Mouse (Mus musculus) liver, embryonic 14 days (tissue): ENCODE results near the gene Wdr34. TPM values are rescaled to one million over a fixed set of nuclear protein-coding genes. Genes with fewer than 3 reads are reported as not detected.

Source experiments
- polyA plus RNA-seq: library from polyadenylated mRNA; depleted of rRNA; stranded (reverse); fragments of >200 nt; gene quantifications from 2 replicates; pipeline ENCODE4 v1.2.3, GENCODE M21; 2012; rRNA removed

Gene Wdr34
- polyA plus RNA-seq: 5.2 and 5.7 TPM in 2 replicates

DNA sequence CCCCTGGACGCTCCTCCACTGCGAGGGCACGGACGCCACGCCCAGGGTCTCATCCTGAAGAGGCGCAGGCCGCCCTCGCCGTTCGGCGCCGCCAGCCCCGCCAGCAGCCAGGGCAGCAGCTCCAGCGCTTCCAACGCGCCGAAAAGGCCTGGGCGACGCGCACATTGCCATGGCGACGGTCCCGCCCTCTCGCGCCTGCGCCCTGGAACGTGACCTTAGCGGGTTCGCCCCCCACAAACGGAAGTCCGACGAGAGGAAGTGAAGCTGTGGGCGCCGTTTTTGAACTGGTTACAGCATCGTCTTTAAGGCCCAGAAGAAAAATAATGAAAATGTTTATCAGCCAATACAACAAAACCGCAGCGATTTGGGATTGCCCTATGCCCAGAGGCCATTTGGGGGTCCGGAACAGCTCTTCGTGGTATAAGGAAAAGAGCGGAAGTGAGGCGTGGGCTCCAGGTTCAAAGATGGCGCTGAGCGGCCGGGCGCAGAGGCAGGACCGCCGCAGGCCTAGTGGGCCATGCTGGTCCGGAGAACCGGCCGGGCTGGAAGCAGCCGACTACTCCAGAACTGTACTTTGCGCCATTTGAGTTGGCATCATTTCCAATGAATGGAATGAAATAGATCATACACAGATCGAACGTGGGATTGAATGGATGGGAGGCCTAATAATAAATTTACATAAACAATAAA lies at the start of gene Wdr34:
Gene Wdr34 (minus strand): TSS at position 183 of the 690 bp plus-strand sequence.

DNA sequence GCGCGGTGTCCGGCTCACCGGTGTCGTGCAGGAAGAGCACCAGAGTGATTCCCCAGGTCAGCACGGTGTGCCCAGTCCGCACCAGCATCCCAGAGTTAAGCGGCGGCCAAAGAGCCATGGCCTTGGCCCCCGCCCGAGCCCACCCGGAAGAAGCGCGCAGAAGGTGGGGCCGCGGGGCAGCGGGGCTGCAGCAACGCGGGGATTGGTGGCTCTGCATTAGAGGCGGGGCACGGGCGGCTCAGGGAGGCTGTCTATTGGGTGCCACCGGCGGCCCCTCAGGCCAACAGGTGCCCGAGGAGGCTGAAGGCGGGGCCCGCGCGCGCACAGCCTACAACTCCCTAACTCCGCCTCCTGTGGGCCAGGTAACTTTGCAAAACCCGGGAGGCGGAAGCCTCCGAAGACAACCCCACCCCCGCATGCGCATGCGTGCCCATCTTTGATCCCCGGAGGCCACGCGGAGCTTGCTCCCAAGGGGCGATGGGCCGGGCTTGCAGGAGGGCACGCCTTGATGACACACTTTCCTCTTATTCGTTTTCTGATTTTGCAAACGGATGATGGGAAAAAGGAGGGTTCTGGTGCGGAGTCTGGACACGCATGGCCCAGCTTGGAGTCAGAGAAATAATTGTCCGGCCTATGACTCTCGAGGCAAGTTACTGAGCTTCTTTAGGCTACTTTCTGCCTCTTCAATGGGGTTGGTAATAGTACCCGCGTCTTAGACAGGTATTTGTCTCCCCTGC lies 45.0 kb upstream of the Wdr34 start, which contains the start of gene Zdhhc12:
Gene Zdhhc12 (minus strand): TSS at position 178 of the 737 bp plus-strand sequence.

DNA sequence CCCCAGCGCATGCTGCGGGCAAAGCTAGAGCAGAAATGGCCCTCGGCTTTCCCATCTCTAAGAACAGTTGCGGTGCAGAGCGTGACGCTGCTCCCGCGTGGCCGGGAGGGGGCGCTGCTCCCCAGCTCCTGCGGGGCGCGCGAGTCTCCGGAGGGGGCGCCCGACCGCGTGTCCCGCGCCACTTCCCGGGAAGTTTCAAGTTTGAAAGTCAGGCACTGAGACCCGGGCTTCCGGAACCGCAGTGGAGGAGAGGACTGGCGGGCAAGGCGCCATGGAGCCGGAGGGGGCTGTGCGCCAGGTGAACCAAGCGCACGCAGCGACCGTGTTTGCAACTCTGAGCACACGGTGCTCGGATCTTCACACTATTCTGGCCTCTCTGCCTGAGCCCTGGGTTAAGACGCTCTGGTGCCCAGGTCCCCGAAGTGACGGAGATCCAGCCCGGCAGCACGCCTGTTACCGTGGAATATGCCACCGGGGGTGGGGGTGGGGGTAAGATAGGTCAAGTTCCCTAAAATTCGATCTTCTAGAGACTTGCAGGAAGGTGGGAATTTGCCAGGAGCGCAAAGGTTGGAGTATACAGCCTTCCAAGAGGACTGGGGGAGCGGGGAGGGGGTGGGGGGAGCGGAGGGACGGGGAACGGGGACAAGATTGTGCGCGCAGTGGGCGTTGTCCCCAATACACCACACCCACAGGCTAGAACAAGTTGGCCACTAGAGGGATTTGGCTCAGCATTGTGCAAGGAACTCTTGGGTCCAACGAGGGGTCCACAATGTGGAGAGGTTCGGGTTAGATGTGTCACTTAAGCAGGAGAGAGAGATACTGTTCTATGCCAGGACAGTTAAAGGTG lies 29.0 kb upstream of the Wdr34 start, which contains the start of gene Pkn3:
Gene Pkn3 (plus strand): TSS at position 183 of the 847 bp plus-strand sequence.

DNA sequence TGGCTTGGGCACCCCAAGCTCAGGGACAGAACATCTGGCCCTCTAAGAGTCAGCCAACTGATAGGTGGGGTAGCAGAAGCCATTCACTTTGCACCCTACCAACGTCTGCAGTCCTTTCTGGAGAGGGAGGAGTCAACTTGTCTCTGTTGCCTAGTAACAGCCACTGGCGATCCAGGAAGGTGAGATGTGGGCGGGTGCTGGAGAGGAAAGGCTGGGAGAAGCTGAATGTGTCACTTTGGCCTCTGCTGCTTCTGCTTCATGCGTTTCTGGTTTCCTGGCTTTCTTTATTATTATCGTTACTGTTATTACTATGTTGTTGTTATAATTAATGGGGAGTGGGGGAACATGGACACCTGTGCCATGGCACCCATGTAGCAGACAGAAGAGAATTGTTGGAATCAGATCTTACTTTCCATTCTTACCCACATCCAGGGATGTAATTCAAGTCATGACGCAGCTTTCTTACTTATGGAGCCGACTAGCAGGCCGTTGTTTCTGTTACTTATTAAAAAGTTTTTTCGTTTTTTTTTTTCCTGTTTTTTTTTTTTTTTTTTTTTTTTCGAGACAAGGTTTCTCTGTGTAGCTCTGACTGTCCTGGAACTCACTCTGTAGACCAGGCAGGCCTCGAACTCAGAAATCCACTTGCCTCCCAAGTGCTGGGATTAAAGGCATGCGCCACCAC lies 8.7 kb upstream of the Wdr34 start, which contains the start of gene Set:
Gene Set (plus strand): TSS at position 156 of the 682 bp plus-strand sequence.

Other genes starting within 250 kb of the Wdr34 start
- 2.0 and 2.1 TPM in 2 replicates for gene Slc27a4, start 246.2 kb downstream of the Wdr34 start, polyA plus RNA-seq
- gene Urm1, start 228.8 kb downstream of the Wdr34 start, polyA plus RNA-seq: 15.1 and 17.0 TPM in 2 replicates
- gene Cercam, start 179.7 kb downstream of the Wdr34 start, polyA plus RNA-seq: 16.4 and 19.8 TPM in 2 replicates
- 24.7 and 31.5 TPM in 2 replicates for gene Odf2, start 159.7 kb downstream of the Wdr34 start, polyA plus RNA-seq
- gene Gle1, start 113.5 kb downstream of the Wdr34 start, polyA plus RNA-seq: 12.3 and 14.0 TPM in 2 replicates
- 19.9 and 23.5 TPM in 2 replicates for gene Sptan1, start 83.3 kb downstream of the Wdr34 start, polyA plus RNA-seq
- gene Set, start 8.5 kb upstream of the Wdr34 start, polyA plus RNA-seq: 185 and 242 TPM in 2 replicates
- 3.1 and 3.2 TPM in 2 replicates for gene Pkn3, start 28.8 kb upstream of the Wdr34 start, polyA plus RNA-seq
- 21.0 and 25.7 TPM in 2 replicates for gene Zdhhc12, start 44.8 kb upstream of the Wdr34 start, polyA plus RNA-seq
- gene Zer1, start 75.7 kb upstream of the Wdr34 start, polyA plus RNA-seq: 6.6 and 7.7 TPM in 2 replicates
- gene Tbc1d13, start 84.9 kb upstream of the Wdr34 start, polyA plus RNA-seq: 9.1 and 11.7 TPM in 2 replicates
- 10.4 and 12.0 TPM in 2 replicates for gene Endog, start 122.6 kb upstream of the Wdr34 start, polyA plus RNA-seq
- 21.1 and 21.7 TPM in 2 replicates for gene Spout1, start 129.6 kb upstream of the Wdr34 start, polyA plus RNA-seq
- gene Kyat1, start 157.0 kb upstream of the Wdr34 start, polyA plus RNA-seq: 13.0 and 14.4 TPM in 2 replicates
- 3.1 and 3.7 TPM in 2 replicates for gene Lrrc8a, start 188.8 kb upstream of the Wdr34 start, polyA plus RNA-seq
- gene Gm28035, start 191.7 kb upstream of the Wdr34 start, polyA plus RNA-seq: 0.84 and 0.92 TPM in 2 replicates
- 15.2 and 18.6 TPM in 2 replicates for gene Phyhd1, start 217.3 kb upstream of the Wdr34 start, polyA plus RNA-seq
- gene Gm28038, start 232.2 kb upstream of the Wdr34 start, polyA plus RNA-seq: not detected in 2 replicates
- 4.3 and 5.0 TPM in 2 replicates for gene Dolk, start 237.5 kb upstream of the Wdr34 start, polyA plus RNA-seq
- gene Nup188, start 237.5 kb upstream of the Wdr34 start, polyA plus RNA-seq: 12.8 and 17.0 TPM in 2 replicates